Mouse (Mus musculus) lung, postnatal 0 days (tissue): ENCODE measurements at regions not wholly inside any gene's neighbourhood (a gene's known extent, or its start where the extent isn't known, plus 50 kb on each side); places are given as distances from the start of the nearest gene placed in this dataset.

Source experiments
- ATAC-seq: fragments of 200-750 bp; cut with Nextera tagmentation; 2 replicates; pipeline ENCODE4 v1.8.0; 2017; ENCODE audit warnings: moderate library complexity
- DNase-seq: peaks from one replicate; pipeline ENCODE4 v3.0.0-alpha.2; 2016; ENCODE audit warnings: low spot score
- H3K27ac ChIP-seq: fragments of 300-500 bp; sonication (generic); 2 replicates; pipeline ENCODE4 v1.5.1; 2014; ENCODE audit warnings: antibody characterized with exemption, mild to moderate bottlenecking, low read length, mixed read lengths
- H3K27me3 ChIP-seq: fragments of 300-500 bp; sonication (generic); replicated peaks from 2 replicates; pipeline ENCODE4 v1.6.1; 2014; ENCODE audit warnings: low read length, mixed read lengths; ENCODE audit not compliant: insufficient read depth
- H3K36me3 ChIP-seq: fragments of 300-500 bp; sonication (generic); 2 replicates; pipeline ENCODE4 v1.6.1; 2014; ENCODE audit warnings: low read length, mixed read lengths; ENCODE audit not compliant: insufficient read depth
- H3K4me1 ChIP-seq: fragments of 300-500 bp; sonication (generic); 2 replicates; pipeline ENCODE4 v1.6.1; 2014; ENCODE audit warnings: antibody characterized with exemption, low read depth, low read length, mixed read lengths; ENCODE audit not compliant: insufficient read depth
- H3K4me2 ChIP-seq: fragments of 300-500 bp; sonication (generic); replicated peaks from 2 replicates; pipeline ENCODE4 v1.6.1; 2014; ENCODE audit warnings: low read depth, mild to moderate bottlenecking, low read length, moderate library complexity, mixed read lengths
- H3K4me3 ChIP-seq: fragments of 300-500 bp; sonication (generic); 2 replicates; pipeline ENCODE4 v1.5.1; 2014; ENCODE audit warnings: low read depth, low read length
- H3K9ac ChIP-seq: fragments of 300-500 bp; sonication (generic); replicated peaks from 2 replicates; pipeline ENCODE4 v1.6.1; 2014; ENCODE audit warnings: low read depth, mild to moderate bottlenecking
- H3K9me3 ChIP-seq: fragments of 300-500 bp; sonication (generic); 2 replicates; pipeline ENCODE4 v1.6.1; 2016; ENCODE audit warnings: low read length, mixed read lengths
- CTCF ChIP-seq: IDR thresholded peaks from 2 replicates; pipeline ENCODE4 v1.5.1; 2016; ENCODE audit warnings: antibody characterized with exemption, mild to moderate bottlenecking
- EP300 ChIP-seq: IDR thresholded peaks from 2 replicates; pipeline ENCODE4 v1.6.1; 2016; ENCODE audit warnings: antibody characterized with exemption, mild to moderate bottlenecking, control low read depth
- WGBS: fragments of 180-500 bp; shearing (Covaris S2); extraction: QIAGEN DNeasy Blood & Tissue Kit; methylation state at CpG from one replicate; pipeline ENCODE4 v1.1.7; 2014; 5-methylcytosine and 5-hydroxymethylcytosine counted together

DNA sequence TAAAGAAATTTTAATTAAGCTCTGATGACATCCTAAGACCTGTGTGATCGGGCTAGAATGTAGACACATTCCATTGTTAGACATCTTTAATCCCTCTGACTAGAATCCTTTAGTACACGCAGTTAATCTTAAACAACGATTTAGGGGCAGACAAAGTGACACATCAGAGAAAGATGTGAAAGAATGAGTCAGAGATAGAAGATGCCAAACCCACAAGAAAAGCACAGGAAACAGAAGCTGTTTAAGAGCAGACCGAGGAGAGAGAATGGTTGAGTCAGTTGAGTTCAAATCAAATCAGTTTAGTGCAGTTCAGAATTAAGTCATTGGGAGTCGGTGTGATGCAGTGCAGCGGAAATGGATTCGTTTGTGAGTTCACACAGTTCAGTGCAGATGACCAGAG lies 812.6 kb downstream of the Dach1 start:
- no peaks in the 10 kb centered on the region for H3K27me3 ChIP-seq
- no peak overlapping the region for H3K27ac ChIP-seq
- WGBS, result 84% methylated on average over 7 of the region's 7 CpGs
- no peak for DNase-seq
- ATAC-seq, result no peak
- no peak overlapping the region for H3K9ac ChIP-seq
- TF ChIP-seq CTCF, result no peak
- TF ChIP-seq EP300, result no peak
- no peaks in the 10 kb centered on the region for H3K9me3 ChIP-seq
- no peaks in the 10 kb centered on the region for H3K36me3 ChIP-seq
- H3K4me1 ChIP-seq, result no peaks in the 10 kb centered on the region
- no peak overlapping the region for H3K4me3 ChIP-seq
- H3K4me2 ChIP-seq, result no peak overlapping the region

GRCm38 (mm10) chr14:97347970-97348369 lies 821.6 kb downstream of the Dach1 start:
- Histone ChIP-seq H3K36me3 (no peaks in the 10 kb centered on the region), H3K9me3 (no peaks in the 10 kb centered on the region), H3K4me2 (no peak overlapping the region), H3K27ac (no peak overlapping the region), H3K4me3 (no peak overlapping the region), H3K9ac (no peak overlapping the region), H3K27me3 (no peaks in the 10 kb centered on the region), H3K4me1 (no peaks in the 10 kb centered on the region)
- DNase-seq (no peak), ATAC-seq (no peak)
- no peak for TF ChIP-seq CTCF
- no peak for TF ChIP-seq EP300
- 48% methylated on average over 2 of the region's 2 CpGs for WGBS

DNA sequence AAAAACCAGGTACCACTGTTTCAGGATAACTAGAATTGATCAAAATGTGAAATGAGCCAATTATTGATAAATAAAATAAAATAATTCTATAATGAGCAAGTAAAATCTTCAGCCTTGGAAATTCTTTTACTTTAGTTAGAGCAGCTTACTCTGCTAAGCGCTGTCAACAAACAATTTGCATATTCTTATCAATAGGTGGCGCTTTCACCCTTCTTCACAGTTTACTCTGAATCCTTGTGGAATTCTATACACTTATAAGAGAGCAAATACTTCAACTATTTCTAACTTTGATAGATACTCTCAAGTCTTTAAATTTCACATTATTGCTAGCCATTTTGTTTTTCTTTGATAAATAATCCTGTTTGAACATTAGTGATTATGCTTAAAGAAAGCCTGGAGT lies 812.5 kb upstream of the Klhl1 start:
- no peak overlapping the region for H3K27ac ChIP-seq
- H3K9ac ChIP-seq, result no peak overlapping the region
- DNase-seq (peak; percentile 48), ATAC-seq (no peak)
- H3K4me2 ChIP-seq, result no peak overlapping the region
- 17% methylated on average over 2 of the region's 2 CpGs for WGBS
- no peak overlapping the region for H3K4me3 ChIP-seq
- H3K36me3 ChIP-seq, result no peaks in the 10 kb centered on the region
- no peaks in the 10 kb centered on the region for H3K9me3 ChIP-seq
- no peaks in the 10 kb centered on the region for H3K27me3 ChIP-seq
- H3K4me1 ChIP-seq, result no peaks in the 10 kb centered on the region
- TF ChIP-seq EP300, result no peak
- TF ChIP-seq CTCF, result peak; percentile 63

GRCm38 (mm10) chr14:97329979-97330378 lies 811.1 kb upstream of the Klhl1 start:
- Histone ChIP-seq H3K4me2 (no peak overlapping the region), H3K36me3 (no peaks in the 10 kb centered on the region), H3K9ac (no peak overlapping the region), H3K4me1 (no peaks in the 10 kb centered on the region), H3K4me3 (no peak overlapping the region), H3K9me3 (no peaks in the 10 kb centered on the region), H3K27me3 (no peaks in the 10 kb centered on the region), H3K27ac (no peak overlapping the region)
- TF ChIP-seq CTCF, result no peak
- TF ChIP-seq EP300, result no peak
- 85% methylated on average over 3 of the region's 3 CpGs for WGBS
- no peak for ATAC-seq
- no peak for DNase-seq

DNA sequence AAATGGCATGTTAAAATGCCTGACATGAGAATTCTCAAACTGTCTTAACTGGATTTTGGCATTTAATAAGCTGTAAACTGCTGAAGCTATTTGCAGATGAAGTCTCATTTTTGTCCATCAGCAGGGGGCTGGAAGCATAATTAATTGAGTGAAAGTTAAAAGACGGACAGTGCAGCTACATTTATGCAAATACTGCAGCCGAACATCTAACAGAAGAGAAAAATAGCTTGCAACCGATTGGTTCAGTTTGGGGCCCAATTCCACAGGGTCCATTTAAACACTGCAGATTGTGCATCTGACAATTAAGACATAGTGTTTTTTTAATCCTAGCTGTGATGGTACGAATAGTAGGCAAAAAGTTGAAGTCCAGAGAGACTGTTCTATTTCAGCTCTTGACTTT lies 774.2 kb upstream of the Klhl1 start:
- TF ChIP-seq CTCF, result no peak
- no peak for TF ChIP-seq EP300
- ATAC-seq (no peak), DNase-seq (no peak)
- Histone ChIP-seq H3K9ac (no peak overlapping the region), H3K4me3 (no peak overlapping the region), H3K27ac (no peak overlapping the region), H3K4me1 (no peaks in the 10 kb centered on the region), H3K36me3 (no peaks in the 10 kb centered on the region), H3K9me3 (no peaks in the 10 kb centered on the region), H3K27me3 (no peaks in the 10 kb centered on the region), H3K4me2 (no peak overlapping the region)
- 58% methylated on average over 4 of the region's 4 CpGs for WGBS

- Histone ChIP-seq H3K27me3 (no peaks in the 10 kb centered on the region), H3K4me3 (no peak overlapping the region), H3K9ac (no peak overlapping the region), H3K9me3 (no peaks in the 10 kb centered on the region), H3K4me2 (no peak overlapping the region), H3K4me1 (no peaks in the 10 kb centered on the region), H3K36me3 (no peaks in the 10 kb centered on the region), H3K27ac (no peak overlapping the region)
- TF ChIP-seq CTCF (no peak), EP300 (no peak)
- ATAC-seq (no peak), DNase-seq (no peak)
Observed at GRCm38 (mm10) chr14:97287447-97287846, 768.5 kb upstream of the Klhl1 start.

DNA sequence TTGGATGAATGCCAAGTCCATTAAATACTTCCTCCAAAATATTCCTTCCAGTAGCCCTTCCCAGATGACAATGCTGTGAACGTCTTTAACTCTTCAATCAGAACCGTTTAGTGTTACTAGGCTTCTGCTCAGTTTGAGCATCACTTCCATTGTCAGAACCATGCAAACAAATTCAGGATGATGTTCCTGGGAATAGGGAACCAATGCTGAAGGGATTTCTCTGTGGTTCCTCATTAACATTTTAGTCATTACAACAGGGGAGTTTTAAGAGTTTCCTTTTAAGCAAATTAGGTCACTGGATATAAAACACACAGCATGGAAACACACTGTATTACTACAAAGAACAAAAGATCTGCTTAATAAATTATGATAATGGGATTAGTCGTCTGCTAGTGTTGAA lies 739.6 kb upstream of the Klhl1 start:
- Histone ChIP-seq H3K4me3 (no peak overlapping the region), H3K36me3 (no peaks in the 10 kb centered on the region), H3K9ac (no peak overlapping the region), H3K27ac (no peak overlapping the region), H3K4me1 (no peaks in the 10 kb centered on the region), H3K27me3 (no peaks in the 10 kb centered on the region), H3K4me2 (no peak overlapping the region), H3K9me3 (no peaks in the 10 kb centered on the region)
- WGBS, result 34% methylated on average over 3 of the region's 3 CpGs
- DNase-seq (no peak), ATAC-seq (no peak)
- TF ChIP-seq EP300, result no peak
- no peak for TF ChIP-seq CTCF
